Mouse (Mus musculus): ENCODE results near the gene Pla2g12b.

Gene Pla2g12b

GRCm38 (mm10) chr10:59413711-59414110, 10.3 kb downstream of the Pla2g12b start:
- in situ Hi-C loops (cut with MseI, MboI) = no loop called here

GRCm38 (mm10) chr10:59416623-59417022, 13.2 kb downstream of the Pla2g12b start:
- in situ Hi-C loops (cut with MseI, MboI) = no loop called here

GRCm38 (mm10) chr10:59419516-59419915, 16.1 kb downstream of the Pla2g12b start:
- in situ Hi-C loops (cut with MseI, MboI) = no loop called here

- in situ Hi-C loops (cut with MseI, MboI) = no loop called here
Observed at GRCm38 (mm10) chr10:59424453-59424852, 21.0 kb downstream of the Pla2g12b start.

GRCm38 (mm10) chr10:59425369-59425768, 21.9 kb downstream of the Pla2g12b start:
- in situ Hi-C loops (cut with MseI, MboI) = no loop called here

- in situ Hi-C loops (cut with MseI, MboI) = no loop called here
Observed at GRCm38 (mm10) chr10:59426371-59426770, 22.9 kb downstream of the Pla2g12b start.

- in situ Hi-C loops (cut with MseI, MboI) = no loop called here
Observed at GRCm38 (mm10) chr10:59429448-59430135, 26.1 kb downstream of the Pla2g12b start.

GRCm38 (mm10) chr10:59430701-59431218, 27.3 kb downstream of the Pla2g12b start:
- in situ Hi-C loops (cut with MseI, MboI) = no loop called here

- in situ Hi-C loops (cut with MseI, MboI) = no loop called here
Observed at GRCm38 (mm10) chr10:59435746-59436145, 32.3 kb downstream of the Pla2g12b start.

GRCm38 (mm10) chr10:59438651-59439050, 35.2 kb downstream of the Pla2g12b start:
- in situ Hi-C loops (cut with MseI, MboI) = no loop called here

GRCm38 (mm10) chr10:59439508-59439931, 36.1 kb downstream of the Pla2g12b start:
- in situ Hi-C loops (cut with MseI, MboI) = no loop called here

- in situ Hi-C loops (cut with MseI, MboI) = no loop called here
Observed at GRCm38 (mm10) chr10:59440177-59440576, 36.7 kb downstream of the Pla2g12b start.

GRCm38 (mm10) chr10:59441735-59442134, 38.3 kb downstream of the Pla2g12b start, which contains the start of gene Oit3:
Oit3 (minus strand) TSS chr10:59441778.
- in situ Hi-C loops (cut with MseI, MboI) = no loop called here

- in situ Hi-C loops (cut with MseI, MboI) = no loop called here
Observed at GRCm38 (mm10) chr10:59443212-59443611, 39.8 kb downstream of the Pla2g12b start.

- in situ Hi-C loops (cut with MseI, MboI) = no loop called here
Observed at GRCm38 (mm10) chr10:59444106-59444505, 40.6 kb downstream of the Pla2g12b start.

- in situ Hi-C loops (cut with MseI, MboI) = no loop called here
Observed at GRCm38 (mm10) chr10:59444635-59445034, 41.2 kb downstream of the Pla2g12b start.

- in situ Hi-C loops (cut with MseI, MboI) = no loop called here
Observed at GRCm38 (mm10) chr10:59446911-59447437, 43.5 kb downstream of the Pla2g12b start.

- in situ Hi-C loops (cut with MseI, MboI) = no loop called here
Observed at GRCm38 (mm10) chr10:59447546-59447945, 44.1 kb downstream of the Pla2g12b start.

- in situ Hi-C loops (cut with MseI, MboI) = no loop called here
Observed at GRCm38 (mm10) chr10:59451839-59452238, 48.4 kb downstream of the Pla2g12b start.

- in situ Hi-C loops (cut with MseI, MboI) = no loop called here
Observed at GRCm38 (mm10) chr10:59454631-59455030, 51.2 kb downstream of the Pla2g12b start.

GRCm38 (mm10) chr10:59459767-59460166, 56.3 kb downstream of the Pla2g12b start:
- in situ Hi-C loops (cut with MseI, MboI) = no loop called here

GRCm38 (mm10) chr10:59462307-59462706, 58.8 kb downstream of the Pla2g12b start:
- in situ Hi-C loops (cut with MseI, MboI) = no loop called here

- in situ Hi-C loops (cut with MseI, MboI) = no loop called here
Observed at GRCm38 (mm10) chr10:59465546-59465945, 62.1 kb downstream of the Pla2g12b start.

Data from mouse trophoblast stem cell (cell line).